Mouse (Mus musculus) spleen, adult 2 months (tissue): ENCODE measurements around the gene A630095N17Rik.

Experiments
- CTCF ChIP-seq: fragments of 200-500 bp; IDR thresholded peaks from 2 replicates; pipeline ENCODE4 v1.5.1; 2011; ENCODE audit warnings: mild to moderate bottlenecking, inconsistent platforms; ENCODE audit not compliant: insufficient read depth, insufficient read length, insufficient replicate concordance; ENCODE audit errors: extremely low read depth
- POLR2A ChIP-seq: fragments of 200-500 bp; IDR thresholded peaks from 2 replicates; pipeline ENCODE4 v1.6.1; 2011; ENCODE audit warnings: low read depth, low read length, inconsistent platforms

- TF ChIP-seq CTCF (no peak), POLR2A (no peak)
Observed at GRCm38 (mm10) chr1:75247071-75247930, 15.4 kb upstream of the A630095N17Rik start.
